Mouse (Mus musculus) liver, adult (tissue): ENCODE data around the gene Prkn.

ENCODE experiments used
- GATA4 ChIP-seq: IDR thresholded peaks from 2 replicates; pipeline ENCODE4 v1.6.1; 2014; ENCODE audit warnings: mild to moderate bottlenecking, low read length; ENCODE audit not compliant: insufficient replicate concordance

Gene Prkn

GRCm38 (mm10) chr17:11972969-11973787 lies 1133.0 kb downstream of the Prkn start:
- TF ChIP-seq GATA4, result no peak

GRCm38 (mm10) chr17:11975062-11975607 lies 1135.0 kb downstream of the Prkn start:
- TF ChIP-seq GATA4, result no peak

GRCm38 (mm10) chr17:11978260-11978821 lies 1138.2 kb downstream of the Prkn start:
- TF ChIP-seq GATA4, result no peak

- no peak for TF ChIP-seq GATA4
Measured at GRCm38 (mm10) chr17:11981666-11982065, 1141.5 kb downstream of the Prkn start.

GRCm38 (mm10) chr17:11988110-11988837 lies 1148.1 kb downstream of the Prkn start:
- no peak for TF ChIP-seq GATA4

- no peak for TF ChIP-seq GATA4
Measured at GRCm38 (mm10) chr17:11989296-11989695, 1149.1 kb downstream of the Prkn start.

- no peak for TF ChIP-seq GATA4
Measured at GRCm38 (mm10) chr17:11990386-11991087, 1150.4 kb downstream of the Prkn start.

GRCm38 (mm10) chr17:11993249-11993648 lies 1153.1 kb downstream of the Prkn start:
- no peak for TF ChIP-seq GATA4

- TF ChIP-seq GATA4, result no peak
Measured at GRCm38 (mm10) chr17:11994252-11994651, 1154.1 kb downstream of the Prkn start.

GRCm38 (mm10) chr17:11995522-11995921 lies 1155.3 kb downstream of the Prkn start:
- TF ChIP-seq GATA4, result no peak

GRCm38 (mm10) chr17:11996311-11996710 lies 1156.1 kb downstream of the Prkn start:
- TF ChIP-seq GATA4, result no peak

GRCm38 (mm10) chr17:12000285-12000684 lies 1160.1 kb downstream of the Prkn start:
- TF ChIP-seq GATA4, result no peak

GRCm38 (mm10) chr17:12021326-12021725 lies 1181.1 kb downstream of the Prkn start:
- no peak for TF ChIP-seq GATA4

GRCm38 (mm10) chr17:12029362-12029761 lies 1189.2 kb downstream of the Prkn start:
- no peak for TF ChIP-seq GATA4

- no peak for TF ChIP-seq GATA4
Measured at GRCm38 (mm10) chr17:12029921-12030461, 1189.8 kb downstream of the Prkn start.
